Mouse (Mus musculus) frontal cortex, postnatal 36 days (tissue): ENCODE results near the gene Zfp879.

Source experiments
- DNase-seq, 2 experiments: peaks; one replicate each; pipeline ENCODE4 v3.0.0; 2022; ENCODE audit warnings: low spot score in 2 of 2

The Zfp879 gene

GRCm38 (mm10) chr11:50841023-50841735 is at the start of gene Zfp879:
Gene Zfp879, minus strand, starts transcription at chr11:50841552.
- DNase-seq: peak; percentile 97 to 98

GRCm38 (mm10) chr11:50887390-50888128 is 46.2 kb upstream of the Zfp879 start, which contains the start of gene Zfp454:
Gene Zfp454, minus strand, starts transcription at chr11:50887651.
- peak; percentile 96 to 99 for DNase-seq

GRCm38 (mm10) chr11:50886933-50887293 is 45.6 kb upstream of the Zfp879 start:
- DNase-seq: no peak

DNA sequence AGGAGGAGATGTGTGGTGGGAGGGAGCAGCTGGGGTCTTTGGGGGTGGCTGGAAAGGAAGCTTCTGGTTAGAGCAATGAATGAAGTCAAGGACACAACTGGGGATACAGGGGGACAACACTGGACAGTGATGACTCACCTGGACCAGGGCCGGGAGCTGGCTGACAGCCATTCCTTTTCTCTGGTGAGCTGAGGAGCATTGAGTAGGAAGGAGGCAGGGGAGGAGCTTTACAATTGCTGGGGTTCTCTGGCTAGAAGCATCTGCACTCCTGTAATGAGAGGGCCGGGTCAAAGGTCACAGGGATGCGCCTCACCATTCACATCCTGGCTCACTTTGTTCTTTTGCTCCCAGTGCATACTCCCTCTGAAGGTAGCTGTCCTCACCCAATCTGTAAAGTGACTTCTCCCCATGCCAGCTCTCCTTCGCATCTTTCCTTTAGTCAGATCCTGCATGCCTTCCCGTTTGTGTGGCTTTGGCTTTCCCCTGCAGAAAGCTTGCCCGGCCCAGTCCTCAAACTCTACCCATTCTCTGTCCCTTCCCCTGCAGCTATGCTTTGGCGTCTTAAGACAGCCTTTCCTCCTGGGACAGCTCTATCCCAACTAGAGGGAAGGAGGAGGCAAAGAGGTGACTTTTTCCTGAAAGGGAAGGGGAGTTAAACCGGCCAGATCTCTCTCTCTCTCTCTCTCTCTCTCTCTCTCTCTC is 45.0 kb upstream of the Zfp879 start:
- DNase-seq: no peak

DNA sequence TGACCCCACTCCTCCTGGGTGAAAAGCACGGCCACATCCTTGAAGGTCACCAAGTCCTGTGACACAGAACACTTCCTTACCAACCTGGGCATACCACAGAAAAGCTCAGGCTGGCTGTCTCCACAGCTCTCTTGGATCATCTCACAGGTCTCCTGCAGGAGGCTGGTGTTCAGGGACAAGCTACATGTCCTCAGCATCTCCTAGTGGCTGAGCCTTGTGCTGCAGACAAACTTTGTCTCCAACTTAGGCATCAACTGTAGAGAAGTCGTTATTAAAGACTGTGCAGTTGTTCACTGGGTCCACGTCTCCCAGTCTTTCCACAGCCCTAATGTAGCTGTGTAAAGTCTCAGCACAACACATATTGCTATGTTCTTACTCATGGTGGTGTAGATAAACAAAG is 42.4 kb upstream of the Zfp879 start:
- DNase-seq: peak in 1 of 2 experiments; percentile 11

DNA sequence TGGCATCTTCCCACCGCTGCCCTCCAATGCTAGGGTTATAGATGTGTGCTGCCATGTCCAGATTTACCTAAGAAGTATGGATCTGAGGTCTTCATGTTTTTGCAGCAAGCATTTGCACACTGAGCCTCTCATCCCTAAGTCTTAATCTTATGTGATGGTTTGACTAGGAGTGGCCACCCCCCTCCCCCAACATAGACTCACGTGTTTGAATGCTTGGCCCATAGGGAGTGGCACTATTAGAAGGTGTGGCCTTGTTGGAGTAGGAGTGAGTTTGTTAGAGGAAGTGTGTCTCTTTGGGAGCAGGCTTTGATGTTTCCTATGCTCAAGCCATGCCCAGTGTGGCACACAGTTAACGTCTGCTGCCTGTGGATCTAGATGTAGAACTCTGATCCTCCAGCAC is 37.3 kb upstream of the Zfp879 start:
- no peak for DNase-seq

- peak; percentile 10 to 11 for DNase-seq
Observed at GRCm38 (mm10) chr11:50850989-50851601, 9.7 kb upstream of the Zfp879 start.

DNA sequence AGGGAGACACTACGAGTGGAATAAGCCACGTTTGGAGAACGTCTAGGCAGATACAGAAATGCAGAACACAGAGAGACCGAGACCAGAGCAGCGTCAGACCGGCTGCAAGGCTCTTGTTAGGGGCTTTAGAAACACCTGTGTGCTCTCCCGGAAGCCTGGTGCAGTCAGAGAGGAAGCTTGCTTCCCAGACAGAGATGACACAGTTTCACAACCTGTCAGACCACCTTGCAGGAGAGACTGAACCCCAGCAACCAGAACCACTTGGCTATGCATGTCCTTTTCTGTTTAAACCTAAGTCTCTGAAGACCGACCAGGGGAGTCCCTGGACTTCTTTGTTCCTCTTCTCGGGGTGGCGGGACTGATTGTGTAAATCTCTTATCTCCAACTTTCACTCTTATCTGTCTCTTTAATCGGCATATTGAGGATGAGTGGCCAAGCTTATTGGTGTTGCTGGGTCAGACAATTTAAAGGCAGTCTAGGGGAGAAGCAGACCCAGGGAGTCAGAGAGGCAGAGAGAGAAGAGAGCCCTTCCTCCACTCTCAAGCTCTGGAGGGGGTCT is 8.9 kb upstream of the Zfp879 start, which contains the start of gene Grm6:
Grm6 (plus strand) TSS at position 509 of the 559 bp plus-strand sequence.
- no peak for DNase-seq

DNA sequence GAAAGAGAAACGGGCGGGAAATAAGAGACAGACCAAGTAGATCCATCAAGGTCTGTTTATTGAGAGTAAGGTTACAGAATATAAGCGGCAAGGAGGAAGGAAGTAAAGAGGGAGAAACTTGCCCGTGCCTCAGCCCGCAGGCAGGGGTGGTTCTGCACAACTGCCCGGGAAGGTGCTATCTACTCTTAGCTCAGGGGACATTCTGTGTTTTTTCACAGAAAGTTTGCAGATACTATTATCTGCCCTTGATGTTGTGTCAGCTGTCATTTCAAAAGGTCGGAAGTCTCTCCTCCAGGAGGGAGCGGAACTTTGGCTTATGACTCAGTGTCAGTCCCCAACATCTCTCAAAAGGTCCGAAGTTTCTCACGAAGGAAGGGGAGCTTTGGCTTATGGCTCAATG is 8.0 kb upstream of the Zfp879 start:
- no peak for DNase-seq

DNA sequence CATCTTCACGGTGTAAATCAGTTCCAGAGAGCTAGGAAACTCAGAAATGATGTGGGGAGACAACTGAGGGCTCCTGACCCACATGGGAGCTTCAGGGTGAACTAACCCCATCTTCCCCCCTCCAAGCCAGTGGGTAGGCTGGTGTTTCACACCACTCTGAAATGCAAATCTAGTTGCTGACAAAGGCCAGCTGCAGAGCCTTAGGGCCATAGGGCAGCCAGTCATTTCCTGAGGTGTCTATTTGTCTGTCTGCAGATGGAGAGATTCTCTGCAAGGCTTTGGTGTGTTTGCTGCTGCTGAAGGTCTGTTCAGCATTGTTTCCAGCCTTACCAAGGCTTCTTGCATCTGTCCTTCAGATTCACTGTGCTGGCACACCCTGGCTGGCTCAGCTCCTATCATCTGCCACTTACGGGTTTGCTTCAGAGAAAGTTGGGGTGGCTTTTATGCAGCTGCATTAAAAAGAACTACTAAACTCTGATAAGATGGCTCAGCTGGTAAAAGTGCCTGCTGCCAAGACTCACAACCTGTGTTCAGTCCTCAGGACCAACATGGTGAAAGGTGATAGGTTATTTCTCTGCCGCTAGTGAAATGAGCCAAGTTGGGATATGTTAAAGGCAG is 7.3 kb upstream of the Zfp879 start:
- DNase-seq: no peak

DNA sequence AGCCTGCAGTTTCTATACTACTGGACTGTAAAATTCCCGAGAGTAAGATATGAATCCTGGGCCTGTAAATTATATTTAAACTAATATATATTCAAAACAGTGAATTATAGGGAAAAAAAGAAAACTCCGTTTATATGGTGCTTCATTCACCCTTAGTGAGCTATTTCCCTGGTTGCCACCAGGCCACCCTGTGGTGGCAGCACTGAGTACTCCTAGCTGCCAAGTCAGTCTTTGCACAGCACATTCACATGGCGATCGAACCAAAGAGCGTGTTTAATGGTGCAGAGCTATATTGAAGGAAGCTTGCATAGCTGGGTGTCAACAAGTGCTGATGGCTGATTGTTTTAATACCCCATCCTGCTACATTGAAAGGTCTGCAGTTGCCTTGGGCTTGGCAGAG is 5.7 kb upstream of the Zfp879 start:
- peak in 1 of 2 experiments; percentile 10 for DNase-seq

DNA sequence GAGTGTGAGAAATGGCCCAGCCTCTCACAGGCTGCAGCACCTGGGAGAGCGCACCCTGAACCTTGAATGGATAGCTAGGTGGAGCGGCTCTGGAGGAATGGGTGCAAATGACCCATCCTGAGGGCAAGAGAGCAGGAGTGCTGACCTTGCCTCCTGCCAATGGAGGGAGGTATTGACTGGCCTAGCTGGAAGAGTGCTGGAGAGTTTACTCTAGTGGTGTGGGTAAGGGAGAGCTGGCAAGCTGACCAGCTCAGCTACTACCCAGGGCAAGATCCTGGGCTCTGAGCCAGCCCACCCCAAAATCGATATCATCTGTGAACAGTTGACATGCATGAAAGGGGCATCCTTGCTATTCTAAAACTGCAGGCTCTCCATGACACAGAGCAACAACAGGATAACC is 4.6 kb upstream of the Zfp879 start:
- DNase-seq: no peak

DNA sequence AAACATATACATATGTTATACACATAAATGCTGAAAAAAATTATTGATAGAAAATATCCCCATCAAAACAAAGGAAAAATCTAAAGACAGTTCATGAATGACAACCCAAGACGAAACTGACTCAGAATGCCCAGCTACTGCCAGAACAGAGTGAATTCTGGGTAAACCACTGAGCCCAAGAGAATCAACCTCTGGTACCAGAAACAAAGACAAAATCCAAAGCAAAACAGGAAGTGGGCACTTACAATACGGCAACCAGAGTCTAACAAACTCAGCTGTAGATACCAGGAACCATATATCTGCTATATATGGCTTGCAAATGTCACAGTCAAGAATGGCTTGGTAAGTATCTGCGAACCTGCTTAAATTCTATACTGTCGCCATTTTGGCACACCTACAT is 5.6 kb downstream of the Zfp879 start:
- DNase-seq: no peak

GRCm38 (mm10) chr11:50827010-50827953 is 14.1 kb downstream of the Zfp879 start, which contains the start of gene Zfp354c:
Gene Zfp354c, minus strand, starts transcription at chr11:50827724.
- DNase-seq: peak; percentile 86 to 90

GRCm38 (mm10) chr11:50826214-50826613 is 15.1 kb downstream of the Zfp879 start:
- DNase-seq: no peak

DNA sequence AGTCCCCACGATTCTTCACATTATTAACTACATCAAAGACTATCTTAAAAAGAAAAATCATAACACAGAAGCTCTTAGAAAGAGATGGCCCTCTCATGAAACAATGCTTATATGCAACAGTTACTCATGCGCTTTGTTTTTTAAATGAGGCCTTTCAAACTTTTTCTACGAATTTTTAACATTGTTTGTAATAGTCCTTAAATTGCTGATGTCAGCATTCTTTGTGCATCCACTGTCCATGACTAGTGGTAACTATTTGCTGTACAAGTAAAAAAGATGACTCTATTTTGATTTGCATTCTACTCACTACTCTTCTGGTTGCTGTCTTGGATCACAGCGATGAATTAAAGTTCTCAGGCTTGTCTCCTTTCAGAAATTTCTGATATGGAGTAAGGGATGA is 27.1 kb downstream of the Zfp879 start:
- no peak for DNase-seq

DNA sequence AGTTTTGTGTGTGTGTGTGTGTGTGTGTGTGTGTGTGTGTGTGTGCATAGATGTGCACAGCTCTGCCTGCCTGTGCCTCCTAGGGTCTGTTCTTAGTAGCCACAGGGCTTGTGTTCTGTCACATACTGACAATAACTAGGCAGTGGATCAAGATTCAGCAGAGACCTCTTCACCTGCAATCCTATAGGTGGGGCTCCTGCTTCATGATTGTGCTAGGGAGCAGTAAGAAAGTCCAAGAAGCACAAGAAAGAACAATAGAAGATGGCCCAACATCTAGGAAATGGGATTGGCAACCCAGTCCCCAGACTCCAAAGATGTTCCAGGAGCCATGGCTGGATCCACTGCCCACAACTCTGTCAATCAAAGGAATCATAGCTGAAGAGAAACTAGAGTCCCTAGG is 42.5 kb downstream of the Zfp879 start:
- DNase-seq: no peak

GRCm38 (mm10) chr11:50797674-50798073 is 43.7 kb downstream of the Zfp879 start:
- DNase-seq: no peak
